Mouse (Mus musculus) gastrocnemius, postnatal 10 days (tissue): ENCODE results near the gene Nfkb2. TPM values are rescaled to one million over a fixed set of nuclear protein-coding genes. Genes with fewer than 3 reads are reported as not detected.

Experiments used
- DNase-seq: peaks from one replicate; pipeline ENCODE4 v3.0.0; 2021; ENCODE audit warnings: mixed read lengths
- total RNA-seq, 2 experiments: library from RNA; stranded (reverse); gene quantifications; 2 replicates each; pipeline ENCODE4 v1.2.3; 2021

The Nfkb2 gene
- total RNA-seq, 2 experiments from 2014 or later: 10.4 to 14.3 TPM

GRCm38 (mm10) chr19:46308303-46308702 lies 4.2 kb downstream of the Nfkb2 start:
- peak; percentile 10 for DNase-seq

- DNase-seq: peak; percentile 93
Measured at GRCm38 (mm10) chr19:46308706-46309435, 4.8 kb downstream of the Nfkb2 start.

DNA sequence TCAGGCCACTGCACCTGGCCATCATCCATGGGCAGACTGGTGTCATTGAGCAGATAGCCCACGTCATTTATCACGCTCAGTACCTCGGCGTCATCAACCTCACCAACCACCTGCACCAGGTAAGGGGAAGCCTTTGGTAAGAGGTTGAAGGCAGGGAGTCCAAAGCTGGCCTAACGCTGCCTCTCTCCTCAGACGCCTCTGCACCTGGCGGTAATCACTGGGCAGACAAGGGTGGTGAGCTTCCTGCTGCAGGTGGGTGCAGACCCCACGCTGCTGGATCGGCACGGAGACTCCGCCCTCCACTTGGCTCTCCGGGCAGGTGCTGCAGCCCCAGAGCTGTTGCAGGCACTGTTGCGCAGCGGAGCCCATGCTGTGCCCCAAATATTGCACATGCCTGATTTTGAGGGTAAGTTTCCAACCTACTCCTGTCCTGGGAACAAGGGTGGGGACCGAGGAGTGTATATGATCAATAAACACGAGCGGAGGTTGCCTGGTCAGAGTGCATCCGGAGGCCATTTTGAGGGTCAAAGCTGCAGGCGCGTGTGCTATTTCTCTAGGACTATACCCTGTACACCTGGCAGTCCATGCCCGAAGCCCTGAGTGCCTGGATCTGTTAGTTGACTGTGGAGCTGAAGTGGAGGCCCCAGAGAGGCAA lies 5.7 kb downstream of the Nfkb2 start:
- DNase-seq: peak; percentile 3

DNA sequence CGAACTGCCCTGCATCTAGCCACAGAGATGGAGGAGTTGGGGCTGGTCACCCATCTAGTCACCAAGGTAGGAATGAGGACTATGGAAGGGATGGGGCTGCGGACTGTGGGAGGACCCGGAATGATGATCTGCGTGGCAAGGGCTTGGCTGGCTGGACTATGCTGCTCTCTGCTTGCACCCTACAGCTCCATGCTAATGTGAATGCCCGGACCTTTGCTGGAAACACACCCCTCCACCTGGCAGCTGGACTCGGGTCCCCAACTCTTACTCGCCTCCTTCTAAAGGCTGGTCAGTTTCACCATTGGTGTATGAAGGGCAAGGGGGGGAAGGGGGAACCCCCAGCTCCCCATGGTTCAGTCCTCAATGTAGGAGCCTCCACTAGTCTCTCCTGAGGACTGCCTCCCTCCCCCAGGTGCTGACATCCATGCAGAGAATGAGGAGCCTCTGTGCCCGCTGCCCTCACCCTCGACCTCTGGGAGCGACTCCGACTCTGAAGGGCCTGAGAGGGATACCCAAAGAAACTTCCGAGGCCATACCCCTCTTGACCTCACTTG lies 6.3 kb downstream of the Nfkb2 start:
- DNase-seq: peak; percentile 4

DNA sequence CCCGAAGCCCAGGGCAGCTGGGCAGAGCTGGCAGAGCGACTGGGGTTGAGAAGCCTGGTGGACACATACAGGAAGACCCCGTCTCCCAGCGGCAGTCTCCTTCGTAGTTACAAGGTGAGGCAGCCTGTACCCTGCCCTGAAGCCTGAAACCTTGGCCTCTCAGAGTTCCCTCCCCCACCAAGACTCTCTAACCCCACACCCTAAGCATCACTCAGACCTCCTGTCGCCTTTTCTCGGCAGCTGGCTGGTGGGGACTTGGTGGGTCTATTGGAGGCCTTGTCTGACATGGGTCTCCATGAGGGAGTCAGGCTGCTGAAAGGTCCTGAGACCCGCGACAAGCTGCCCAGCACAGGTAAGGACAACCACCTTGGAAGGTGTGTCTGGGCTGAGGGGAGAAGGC lies 7.2 kb downstream of the Nfkb2 start:
- DNase-seq: no peak

DNA sequence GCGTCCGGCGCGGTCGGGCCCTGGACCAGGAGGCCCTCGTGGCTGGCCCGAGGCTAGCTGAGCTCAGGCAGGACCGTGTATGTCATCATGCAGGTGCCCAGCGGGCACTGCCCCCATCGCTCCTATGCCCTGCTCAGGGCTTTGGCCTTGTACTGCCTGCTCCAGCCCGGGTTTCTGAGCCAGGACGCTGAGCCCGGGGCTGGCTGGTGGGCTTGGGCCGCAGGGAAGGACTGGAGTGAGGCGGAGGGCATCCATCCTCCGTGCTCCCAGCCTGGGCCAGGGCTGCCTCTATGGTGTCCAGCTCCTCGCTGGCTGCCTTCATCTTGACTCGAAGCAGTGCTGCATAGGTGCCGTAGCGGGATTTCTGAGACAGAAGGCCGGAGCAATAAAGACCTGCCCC lies 8.4 kb downstream of the Nfkb2 start:
- no peak for DNase-seq

DNA sequence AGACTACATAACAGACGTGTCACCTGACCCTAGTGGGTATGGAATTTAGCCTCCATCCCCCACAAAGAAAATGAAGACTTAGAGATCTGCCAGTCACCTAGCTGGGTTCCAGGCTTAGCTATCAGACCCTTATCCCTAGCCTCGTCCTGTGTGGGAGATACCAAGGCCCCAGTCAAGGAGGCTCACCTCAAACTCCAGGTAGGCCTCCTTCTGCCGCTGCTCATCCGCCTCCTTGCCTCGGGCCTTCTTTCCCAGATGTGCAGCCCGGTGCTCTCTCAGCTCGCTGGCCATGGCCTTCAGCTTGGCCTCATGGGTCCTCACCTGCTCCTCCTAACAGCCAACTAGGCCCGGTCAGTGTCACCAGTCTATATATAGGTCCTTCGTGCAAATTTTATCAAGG lies 9.0 kb downstream of the Nfkb2 start:
- DNase-seq: no peak

GRCm38 (mm10) chr19:46313591-46313990 lies 9.5 kb downstream of the Nfkb2 start:
- no peak for DNase-seq

DNA sequence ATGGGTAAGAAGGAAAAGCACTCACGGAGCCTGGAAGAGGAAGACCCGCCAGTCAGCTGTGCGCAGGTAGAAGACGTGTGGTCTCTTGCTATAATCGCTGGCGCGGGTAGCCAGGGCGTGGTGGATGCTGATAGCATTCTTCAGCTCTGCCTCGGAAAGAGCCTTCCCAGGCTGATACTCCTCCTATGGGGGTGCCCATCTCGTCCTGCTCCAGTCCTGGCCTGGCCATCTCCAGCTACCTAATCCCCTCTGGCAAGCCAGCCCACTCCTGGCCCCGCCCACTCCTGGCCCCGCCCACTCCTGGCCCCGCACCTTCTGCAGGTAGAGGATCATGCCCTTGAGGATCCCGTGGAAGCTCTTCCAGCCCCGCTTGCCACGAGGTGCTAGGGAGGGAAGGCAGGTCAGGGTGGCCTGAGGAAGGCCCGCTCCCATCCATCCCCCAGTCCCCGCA lies 10.1 kb downstream of the Nfkb2 start:
- DNase-seq: no peak

DNA sequence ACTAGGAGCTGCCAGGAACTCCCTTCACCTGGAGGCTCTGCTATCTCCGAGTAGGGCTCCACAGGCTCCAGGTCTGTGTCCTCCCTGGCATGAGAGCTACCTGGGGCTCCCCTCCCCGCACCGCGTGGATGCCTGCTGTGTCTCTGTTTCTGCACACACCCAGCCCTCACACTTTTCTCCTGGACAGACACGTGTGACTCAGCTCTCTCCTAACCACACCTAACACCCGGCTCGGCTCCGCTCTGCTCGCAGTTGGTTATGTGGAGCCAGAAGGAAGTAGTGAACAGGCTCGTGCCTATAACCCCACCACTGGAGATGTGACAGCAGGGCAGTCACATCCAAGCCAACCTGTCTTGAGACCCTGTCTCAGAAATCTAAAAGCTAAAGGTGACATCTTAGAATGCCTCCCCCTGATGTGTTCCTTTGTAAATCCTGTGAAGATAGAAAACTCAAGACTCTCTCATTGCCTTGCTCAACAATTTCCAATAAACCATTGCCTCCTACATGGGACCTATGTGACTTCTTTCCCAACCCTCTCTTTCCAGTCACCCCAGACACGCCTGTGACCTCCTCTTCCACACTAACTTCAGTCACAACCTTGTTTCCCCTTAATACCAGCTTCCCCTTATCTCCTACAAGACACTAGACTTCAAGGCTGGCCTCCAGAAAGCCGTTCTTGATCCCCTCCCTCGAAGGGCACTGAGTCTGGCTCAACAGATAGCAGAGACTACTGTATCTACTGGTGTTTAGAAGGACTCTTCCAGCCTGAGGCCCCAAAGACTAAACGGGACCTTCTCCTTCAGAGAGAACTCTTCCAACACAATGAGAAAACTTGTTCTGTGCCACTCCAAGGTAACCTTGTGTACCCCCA lies 11.0 kb downstream of the Nfkb2 start:
- no peak for DNase-seq

- DNase-seq: peak; percentile 4
Measured at GRCm38 (mm10) chr19:46315752-46316610, 11.9 kb downstream of the Nfkb2 start.

DNA sequence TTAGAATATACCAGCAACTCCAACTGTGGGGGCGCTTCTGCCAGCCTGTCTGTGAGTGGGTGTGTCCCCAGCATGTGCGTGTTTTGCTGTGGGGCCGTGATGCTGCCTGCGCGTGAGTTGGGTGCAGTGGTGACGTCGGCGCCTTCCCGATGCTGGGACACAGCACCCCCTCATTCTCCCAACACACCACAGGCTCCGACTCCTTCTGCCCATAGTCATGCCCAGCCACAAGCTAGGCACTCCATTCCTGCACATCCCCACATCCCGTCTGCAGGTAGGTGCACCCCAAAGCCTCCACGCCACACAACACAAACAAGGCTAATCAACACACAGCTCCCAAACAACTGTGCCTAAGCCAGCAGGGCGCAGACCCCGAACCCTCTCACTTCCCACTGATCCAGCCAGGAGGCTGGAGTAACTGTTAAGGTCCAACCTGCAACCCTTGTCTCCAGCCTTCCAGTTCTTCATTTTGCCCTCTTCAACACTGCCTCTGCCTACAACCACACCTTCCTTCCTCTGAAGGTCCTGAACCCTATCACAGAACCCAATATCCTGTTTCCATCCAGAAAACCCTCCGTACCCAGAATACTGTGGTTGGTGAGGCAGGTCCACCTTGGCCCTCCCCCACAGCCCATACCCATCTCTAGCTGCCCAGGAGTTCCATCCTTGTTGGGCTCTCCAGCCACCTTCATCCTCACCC lies 12.9 kb downstream of the Nfkb2 start:
- peak; percentile 3 for DNase-seq

GRCm38 (mm10) chr19:46317546-46317885 lies 13.4 kb downstream of the Nfkb2 start:
- peak; percentile 16 for DNase-seq

- peak; percentile 45 for DNase-seq
Measured at GRCm38 (mm10) chr19:46318031-46318471, 13.9 kb downstream of the Nfkb2 start.

- DNase-seq: peak; percentile 58
Measured at GRCm38 (mm10) chr19:46318586-46319378, 14.7 kb downstream of the Nfkb2 start.

- peak; percentile 1 for DNase-seq
Measured at GRCm38 (mm10) chr19:46320076-46320785, 16.1 kb downstream of the Nfkb2 start.

DNA sequence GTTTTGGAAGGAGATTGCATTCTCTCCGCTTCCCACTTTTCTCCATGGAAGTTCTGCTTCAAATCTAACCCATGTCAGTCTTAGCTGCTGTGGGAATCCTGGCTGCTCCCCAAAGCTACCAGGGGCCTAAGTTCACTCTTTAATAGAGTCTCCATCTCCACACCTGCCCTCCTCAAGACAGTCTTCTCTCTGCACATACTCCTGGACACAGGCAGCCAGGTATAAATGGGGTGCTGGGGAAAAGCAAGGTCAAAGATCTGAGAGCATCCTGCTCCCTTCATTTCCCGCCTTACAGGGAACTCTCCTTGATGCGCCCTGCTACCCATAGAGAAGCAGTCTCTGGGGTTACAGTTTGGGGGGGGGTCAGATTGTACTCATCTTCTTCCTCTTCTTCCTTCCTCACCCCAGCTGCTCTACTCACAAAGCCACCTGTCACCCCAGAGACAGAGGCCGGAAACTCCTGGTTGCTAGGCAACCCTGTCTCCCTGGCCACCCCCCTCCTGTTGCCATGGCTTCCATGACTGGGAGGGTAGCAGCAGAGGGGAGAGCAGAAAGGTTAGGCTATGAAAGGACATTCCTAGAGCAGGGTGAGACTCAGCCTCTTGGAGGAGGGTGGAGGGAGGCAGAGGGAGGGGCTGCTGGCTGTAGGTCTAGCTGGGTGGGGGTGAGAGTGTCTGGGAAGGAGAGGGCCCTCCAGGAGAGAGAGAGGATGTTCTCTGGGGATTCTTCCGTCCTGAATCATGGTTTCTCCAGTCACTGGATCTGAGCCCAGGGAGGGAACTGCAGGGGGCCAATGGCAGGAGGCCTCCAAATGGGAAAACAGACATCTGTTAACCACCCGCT lies 17.2 kb downstream of the Nfkb2 start:
- DNase-seq: peak; percentile 2
